ENCODE assay signal across 9 mouse cellular contexts in the genomic region with DNA sequence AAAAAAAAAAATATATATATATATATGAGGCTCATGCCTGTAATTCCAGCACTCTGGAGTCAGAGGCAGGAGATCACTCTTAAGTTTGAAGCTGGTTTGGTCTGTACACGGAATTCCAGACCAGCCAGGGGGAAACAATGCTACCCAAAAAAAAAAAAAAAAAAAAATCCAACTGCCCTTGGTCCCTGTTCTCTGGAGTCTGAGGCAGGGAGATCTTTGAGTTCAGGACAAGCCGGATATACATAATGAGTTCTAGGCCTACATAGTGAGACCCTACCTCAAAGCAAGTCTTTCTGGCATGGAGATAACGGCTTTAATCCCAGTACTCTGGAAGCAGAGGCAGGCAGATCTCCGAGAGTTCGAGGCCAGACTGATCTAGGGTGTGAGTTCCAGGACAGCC. TPM values are rescaled to one million over a fixed set of nuclear protein-coding genes. Genes with fewer than 3 reads are reported as not detected.
DNase-seq lines count a peak whose midpoint lies in the region; ATAC-seq and TF ChIP-seq lines count a peak whose summit lies in the region.
"Had no signal": no experiment of that assay in that cellular context is flagged by ENCODE, and none has a peak within 500 bp of the region (broad histone marks: within the 10 kb centered on the region; RNA-seq: fewer than 3 reads in every experiment).

No protein-coding gene starts in this region.

- no peak for TF ChIP-seq CTCF in cerebellum, adult 2 months (IDR thresholded peaks at IDR 0.05; ENCODE audit: borderline replicate concordance, insufficient read depth, low read depth, low read length)

- peak overlapping the region; percentile 84 for H3K4me2 ChIP-seq in forebrain, embryonic 13.5 days
- peak overlapping the region; percentile 96 for H3K4me2 ChIP-seq in liver, embryonic 13.5 days

- intact Hi-C loops in left cerebral cortex, postnatal 4 days (cut with DNase I) = no loop called here

- TF ChIP-seq POLR2A in cerebellum, adult 2 months (IDR thresholded peaks at IDR 0.05; ENCODE audit: borderline replicate concordance, insufficient read depth, low read length) = no peak

- H3K4me3 ChIP-seq in cerebellum, adult 2 months (replicated peaks; ENCODE audit: insufficient read depth, low read depth, low read length) = peak overlapping the region; percentile 59
- peak overlapping the region; percentile 79 for H3K4me3 ChIP-seq in forebrain, embryonic 13.5 days
- H3K4me3 ChIP-seq in liver, embryonic 13.5 days (replicated peaks) = peak overlapping the region; percentile 85

- H3K9me3 ChIP-seq in forebrain, embryonic 13.5 days (replicated peaks) = 0 out of 2 replicates have a peak, but pooled peaks cover 3% of the 10 kb centered on the region
- H3K9me3 ChIP-seq in liver, embryonic 13.5 days (replicated peaks) = no peaks in the 10 kb centered on the region

- H3K9ac ChIP-seq in forebrain, embryonic 13.5 days = peak overlapping the region; percentile 82
- H3K9ac ChIP-seq in liver, embryonic 13.5 days = peak overlapping the region; percentile 65

- no peaks in the 10 kb centered on the region for H3K4me1 ChIP-seq in cerebellum, adult 2 months (ENCODE audit: control insufficient read depth, insufficient read depth, low read length)
- peaks cover 19% of the 10 kb centered on the region for H3K4me1 ChIP-seq in forebrain, embryonic 13.5 days
- peaks cover 26% of the 10 kb centered on the region for H3K4me1 ChIP-seq in liver, embryonic 13.5 days (replicated peaks)

- 55% methylated on average over 5 of the region's 5 CpGs for WGBS in cerebellum, adult 2 months
- WGBS in forebrain, embryonic 13.5 days = 76% methylated on average over 5 of the region's 5 CpGs
- 39% methylated on average over 5 of the region's 5 CpGs for WGBS in liver, embryonic 13.5 days (ENCODE audit: insufficient replicate concordance)

- H3K27me3 ChIP-seq in cerebellum, adult 2 months (ENCODE audit: control insufficient read depth, insufficient read depth, low read length) = no peaks in the 10 kb centered on the region
- H3K27me3 ChIP-seq in forebrain, embryonic 13.5 days = no peaks in the 10 kb centered on the region
- no peaks in the 10 kb centered on the region for H3K27me3 ChIP-seq in liver, embryonic 13.5 days

- H3K36me3 ChIP-seq in forebrain, embryonic 13.5 days (ENCODE audit: poor library complexity, severe bottlenecking) = peaks cover 16% of the 10 kb centered on the region
- H3K36me3 ChIP-seq in liver, embryonic 13.5 days = peaks cover 12% of the 10 kb centered on the region

- H3K27ac ChIP-seq in cerebellum, adult 2 months (ENCODE audit: insufficient read depth, low read length) = no peak overlapping the region
- peak overlapping the region; percentile 7; the same call in 1 of the 2 replicates for H3K27ac ChIP-seq in forebrain, embryonic 13.5 days
- no peak overlapping the region for H3K27ac ChIP-seq in liver, embryonic 13.5 days

- no peak for DNase-seq in cerebellum, adult 2 months
- no peak for DNase-seq in cerebellum, adult 9-10 months
- DNase-seq in 3134 (ENCODE audit: extremely low read depth, insufficient read length, low spot score) = peak; percentile 47
- no peak for DNase-seq in liver, embryonic 13.5 days
- DNase-seq in adrenal gland, adult 2 months = no peak
- DNase-seq in left cerebral cortex, postnatal 4 days = no peak

- ATAC-seq in forebrain, embryonic 13.5 days = peak; percentile 20; the same call in 1 of the 2 replicates
- ATAC-seq in liver, embryonic 13.5 days (ENCODE audit: low read depth) = no peak
- no peak for ATAC-seq in monocyte, adult 5-6 weeks (replicated peaks; ENCODE audit: insufficient number of reproducible peaks, low FRiP score, low TSS enrichment, poor library complexity, severe bottlenecking)

RNA-seq across cellular contexts. Expression of gene Vhl, which starts 0.4 kb away (rescaled TPM):
- polyA plus RNA-seq in cerebellum, adult 2 months (2012; rRNA removed) = 43.9 and 50.1 TPM in 2 replicates
- polyA plus RNA-seq in forebrain, embryonic 13.5 days (2015; fragmentation: Nextera tagmentation; extraction: Ambion mirVana) = 57.3 and 63.9 TPM in 2 replicates
- polyA plus RNA-seq in liver, embryonic 13.5 days (2015; fragmentation: Nextera tagmentation; extraction: Ambion mirVana) = 7.8 and 9.4 TPM in 2 replicates
- 10 to 100 TPM; 22.5 to 26.3 TPM for total RNA-seq in adrenal gland, adult 2 months (2021)
- 16.8 and 21.4 TPM in 2 replicates for polyA plus RNA-seq in adrenal gland, adult 2 months (2012; rRNA removed)
- total RNA-seq in monocyte, adult 5-6 weeks (2017) = 17.1 to 24.7 TPM (median 21.6 TPM) in 3 replicates
- total RNA-seq in left cerebral cortex, postnatal 4 days (2021) = 10 to 100 TPM; 50.0 to 61.8 TPM

RNA-seq across cellular contexts. Expression of gene Irak2, which starts 14.9 kb away (rescaled TPM):
- 15.5 and 19.5 TPM in 2 replicates for polyA plus RNA-seq in cerebellum, adult 2 months (2012; rRNA removed)
- 0.77 and 0.96 TPM in 2 replicates for polyA plus RNA-seq in forebrain, embryonic 13.5 days (2015; fragmentation: Nextera tagmentation; extraction: Ambion mirVana)
- 12.1 and 14.9 TPM in 2 replicates for polyA plus RNA-seq in liver, embryonic 13.5 days (2015; fragmentation: Nextera tagmentation; extraction: Ambion mirVana)
- 10 to 100 TPM; 22.4 to 23.6 TPM for total RNA-seq in adrenal gland, adult 2 months (2021)
- polyA plus RNA-seq in adrenal gland, adult 2 months (2012; rRNA removed) = 17.4 and 20.0 TPM in 2 replicates
- 99.6 to 134 TPM (median 117 TPM) in 3 replicates for total RNA-seq in monocyte, adult 5-6 weeks (2017)
- total RNA-seq in left cerebral cortex, postnatal 4 days (2021) = 1 to 10 TPM; 7.9 to 8.1 TPM

RNA-seq across cellular contexts. Expression of gene Brk1, which starts 18.8 kb away (rescaled TPM):
- 224 and 238 TPM in 2 replicates for polyA plus RNA-seq in cerebellum, adult 2 months (2012; rRNA removed)
- polyA plus RNA-seq in forebrain, embryonic 13.5 days (2015; fragmentation: Nextera tagmentation; extraction: Ambion mirVana) = 227 TPM in 2 replicates
- polyA plus RNA-seq in liver, embryonic 13.5 days (2015; fragmentation: Nextera tagmentation; extraction: Ambion mirVana) = 101 and 104 TPM in 2 replicates
- total RNA-seq in adrenal gland, adult 2 months (2021) = 100 to 1,000 TPM; 181 to 201 TPM
- 113 and 167 TPM in 2 replicates for polyA plus RNA-seq in adrenal gland, adult 2 months (2012; rRNA removed)
- total RNA-seq in monocyte, adult 5-6 weeks (2017) = 111 to 131 TPM (median 120 TPM) in 3 replicates
- total RNA-seq in left cerebral cortex, postnatal 4 days (2021) = 100 to 1,000 TPM; 166 to 181 TPM

RNA-seq across cellular contexts. Expression of gene Fancd2os, which starts 22.9 kb away (rescaled TPM):
- polyA plus RNA-seq in cerebellum, adult 2 months (2012; rRNA removed) = not detected in 2 replicates
- 0.28 TPM in 1 of 2 replicates, not detected in the other for polyA plus RNA-seq in forebrain, embryonic 13.5 days (2015; fragmentation: Nextera tagmentation; extraction: Ambion mirVana)
- 0.09 TPM in 1 of 2 replicates, not detected in the other for polyA plus RNA-seq in liver, embryonic 13.5 days (2015; fragmentation: Nextera tagmentation; extraction: Ambion mirVana)
- under 1 TPM in 1 of 2 experiments, not detected in 1; 0.21 TPM for total RNA-seq in adrenal gland, adult 2 months (2021)
- polyA plus RNA-seq in adrenal gland, adult 2 months (2012; rRNA removed) = 0.15 TPM in 1 of 2 replicates, not detected in the other
- not detected in 3 replicates for total RNA-seq in monocyte, adult 5-6 weeks (2017)
- under 1 TPM in 1 of 2 experiments, not detected in 1; 0.28 TPM for total RNA-seq in left cerebral cortex, postnatal 4 days (2021)
- total RNA-seq: gastrocnemius, postnatal 4 days had no signal
